Mouse (Mus musculus) ES-E14 (cell line): ENCODE data around the gene Wdfy4. TPM values are rescaled to one million over a fixed set of nuclear protein-coding genes. Genes with fewer than 3 reads are reported as not detected.

Source experiments
- DNase-seq: peaks from one replicate; pipeline ENCODE4 v3.0.0-alpha.2; 2013; ENCODE audit warnings: low read depth, low spot score
- H3K27ac ChIP-seq: 2 replicates; pipeline ENCODE4 v1.5.1; 2012; ENCODE audit warnings: low read depth, mild to moderate bottlenecking, low read length, moderate library complexity, mixed read lengths; ENCODE audit not compliant: poor library complexity, insufficient read depth, severe bottlenecking
- H3K36me3 ChIP-seq: 2 replicates; pipeline ENCODE4 v1.6.1; 2012; ENCODE audit warnings: mild to moderate bottlenecking, low read length, moderate library complexity, mixed read lengths; ENCODE audit not compliant: control insufficient read depth, poor library complexity, insufficient read depth, severe bottlenecking
- H3K4me1 ChIP-seq, 2 experiments: fragments of 150-350 bp in 1 of 2; sonication (generic) in 1 of 2; 2 replicates each; pipeline ENCODE4 v1.6.1; 2012; ENCODE audit warnings: low read length in 2 of 2, mild to moderate bottlenecking in 1 of 2, mixed read lengths in 1 of 2; ENCODE audit not compliant: control insufficient read depth in 2 of 2, insufficient read depth in 2 of 2, poor library complexity in 1 of 2
- H3K4me3 ChIP-seq, 2 experiments: fragments of 150-350 bp in 1 of 2; sonication (generic) in 1 of 2; 2 replicates each; pipeline ENCODE4 v1.5.1; 2012; ENCODE audit warnings: low read length in 2 of 2, low read depth in 1 of 2, mild to moderate bottlenecking in 1 of 2, mixed read lengths in 1 of 2; ENCODE audit not compliant: insufficient read depth in 1 of 2, poor library complexity in 1 of 2, severe bottlenecking in 1 of 2
- H3K9ac ChIP-seq: 2 replicates; pipeline ENCODE4 v1.6.1; 2012; ENCODE audit warnings: low read depth, mild to moderate bottlenecking, low read length, mixed read lengths; ENCODE audit not compliant: poor library complexity, insufficient read depth, severe bottlenecking
- H3K9me3 ChIP-seq: fragments of 150-350 bp; sonication (generic); 2 replicates; pipeline ENCODE4 v1.6.1; 2012; ENCODE audit warnings: low read depth, mild to moderate bottlenecking, low read length; ENCODE audit not compliant: control insufficient read depth, insufficient read depth
- CHD2 ChIP-seq: IDR thresholded peaks from 2 replicates; pipeline ENCODE4 v1.6.1; 2014; ENCODE audit warnings: mild to moderate bottlenecking, low read depth, low read length, inconsistent platforms
- HCFC1 ChIP-seq: IDR thresholded peaks from 2 replicates; pipeline ENCODE4 v1.6.1; 2012; ENCODE audit warnings: low read length, inconsistent platforms, borderline replicate concordance; ENCODE audit not compliant: insufficient read depth
- MAFK ChIP-seq: IDR thresholded peaks from 2 replicates; pipeline ENCODE4 v1.6.1; 2014; ENCODE audit warnings: mild to moderate bottlenecking, low read depth, low read length, inconsistent platforms; ENCODE audit not compliant: insufficient read depth
- ZC3H11A ChIP-seq: IDR thresholded peaks from 2 replicates; pipeline ENCODE4 v1.6.1; 2012; ENCODE audit warnings: low read depth, mild to moderate bottlenecking, inconsistent platforms, low read length, borderline replicate concordance
- ZNF384 ChIP-seq: IDR thresholded peaks from 2 replicates; pipeline ENCODE4 v1.6.1; 2012; ENCODE audit warnings: low read depth, low read length, inconsistent platforms
- in situ Hi-C, 2 experiments: fragments of 600-800 bp; cut with MboI; formaldehyde crosslinking; loops; one replicate each; pipeline ENCODE4 v1.15.1; 2025; ENCODE audit warnings: low sequenced_read_pairs in 2 of 2, inconsistent platforms in 1 of 2; ENCODE audit not compliant: unreplicated experiment in 2 of 2
- total RNA-seq: library from RNA; depleted of rRNA; stranded (reverse); fragments of 300-350 nt; gene quantifications from 2 replicates; pipeline ENCODE4 v1.2.3, GENCODE M21; 2012

The Wdfy4 gene
- total RNA-seq, 1 experiment, result 1.1 TPM

DNA sequence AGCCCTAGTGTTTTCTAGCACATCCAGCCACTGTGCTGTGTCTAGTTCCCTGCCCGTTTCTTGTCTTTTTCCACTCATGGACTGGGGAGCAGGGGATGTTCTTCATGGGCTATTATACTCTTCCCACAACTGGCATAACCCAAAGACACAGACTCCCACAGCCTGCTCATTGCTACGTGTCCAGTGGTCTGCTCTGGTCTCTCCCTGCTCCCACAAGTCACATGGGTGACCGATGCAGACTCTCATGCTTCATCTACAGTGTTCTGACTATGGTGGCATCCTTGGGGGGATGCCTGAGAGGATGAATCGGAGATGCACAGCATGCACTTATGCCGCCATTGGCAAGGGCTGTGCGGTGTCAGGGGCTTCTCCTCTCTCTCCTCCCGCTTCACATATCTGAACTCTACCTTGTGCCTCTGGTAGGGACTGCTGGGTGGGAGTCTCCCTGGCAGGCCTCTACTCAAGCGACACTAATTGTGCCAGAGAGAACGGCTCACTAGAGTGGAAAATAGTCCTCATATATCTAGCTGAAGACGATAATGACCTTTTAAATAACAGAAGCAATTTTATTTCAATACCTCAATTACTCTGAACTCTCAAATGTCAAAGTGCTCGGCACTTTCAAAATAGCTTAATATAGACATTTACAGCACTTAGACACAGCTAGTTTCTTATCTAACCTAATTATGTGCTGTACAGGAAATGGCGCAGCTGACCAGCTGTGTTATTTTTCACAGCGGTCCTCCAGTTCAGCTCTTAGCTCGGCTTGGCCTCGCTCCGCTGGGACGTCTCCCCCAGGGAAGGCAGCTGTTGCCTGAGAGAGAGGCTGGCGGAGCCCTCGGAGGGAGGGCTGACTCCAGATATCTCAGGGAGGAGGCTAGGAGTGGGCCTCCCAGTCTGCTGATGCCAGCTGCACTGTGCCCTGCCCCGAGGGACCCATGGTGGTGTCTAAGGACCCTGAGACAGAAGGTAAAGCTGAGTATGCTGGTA lies 234.7 kb downstream of the Wdfy4 start:
- Histone ChIP-seq H3K27ac (no peak overlapping the region), H3K36me3 (no peaks in the 10 kb centered on the region), H3K4me3 (no peak overlapping the region), H3K9ac (no peak overlapping the region), H3K9me3 (no peaks in the 10 kb centered on the region), H3K4me1 (no peaks in the 10 kb centered on the region)
- no peak for DNase-seq
- in situ Hi-C loops, result no loop called here
- TF ChIP-seq CHD2 (no peak), HCFC1 (no peak)

DNA sequence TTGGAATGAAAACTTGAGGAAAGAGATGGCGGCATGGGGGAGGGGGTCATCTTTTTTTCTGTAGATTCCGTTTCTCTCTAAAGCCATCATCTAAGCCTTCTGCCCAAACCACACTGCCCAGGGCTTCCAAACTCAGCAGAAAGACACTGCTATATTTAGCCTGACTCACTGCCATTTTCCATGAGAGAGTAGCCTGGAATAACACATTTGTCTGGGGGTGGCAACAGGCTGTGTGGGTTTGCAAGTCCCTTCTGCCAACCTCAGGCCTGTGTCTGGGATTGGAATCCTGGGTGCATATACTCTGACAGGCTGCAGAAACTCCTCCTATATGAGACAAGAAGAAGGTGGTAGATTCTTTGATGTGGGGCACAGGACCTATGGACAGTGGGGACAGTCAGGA lies 237.8 kb downstream of the Wdfy4 start:
- Histone ChIP-seq H3K4me1 (no peaks in the 10 kb centered on the region), H3K27ac (no peak overlapping the region), H3K9me3 (no peaks in the 10 kb centered on the region), H3K9ac (no peak overlapping the region), H3K36me3 (no peaks in the 10 kb centered on the region), H3K4me3 (no peak overlapping the region)
- in situ Hi-C loops, result no loop called here
- no peak for TF ChIP-seq CHD2
- no peak for TF ChIP-seq MAFK
- DNase-seq, result no peak

- no peak for DNase-seq
- H3K4me3 ChIP-seq, result no peak overlapping the region
- H3K9ac ChIP-seq, result no peak overlapping the region
- no peaks in the 10 kb centered on the region for H3K36me3 ChIP-seq
- no peak for TF ChIP-seq HCFC1
- TF ChIP-seq ZC3H11A, result no peak
- no peak for TF ChIP-seq CHD2
- no peak for TF ChIP-seq MAFK
- TF ChIP-seq ZNF384, result no peak
- in situ Hi-C loops, result no loop called here
- H3K27ac ChIP-seq, result no peak overlapping the region
- H3K4me1 ChIP-seq, result no peaks in the 10 kb centered on the region
- H3K9me3 ChIP-seq, result no peaks in the 10 kb centered on the region
These were observed 246.1 kb downstream of the Wdfy4 start for GRCm38 (mm10) chr14:32939217-32939616.

- H3K36me3 ChIP-seq, result no peaks in the 10 kb centered on the region
- H3K4me3 ChIP-seq, result no peak overlapping the region
- in situ Hi-C loops, result no loop called here
- no peaks in the 10 kb centered on the region for H3K4me1 ChIP-seq
- TF ChIP-seq HCFC1 (no peak), ZNF384 (no peak), MAFK (no peak), CHD2 (no peak), ZC3H11A (no peak)
- H3K9me3 ChIP-seq, result no peaks in the 10 kb centered on the region
- no peak for DNase-seq
- H3K27ac ChIP-seq, result no peak overlapping the region
- no peak overlapping the region for H3K9ac ChIP-seq
These were observed 251.2 kb downstream of the Wdfy4 start for GRCm38 (mm10) chr14:32934064-32934463.

- in situ Hi-C loops, result no loop called here
- TF ChIP-seq ZNF384 (no peak), HCFC1 (no peak), MAFK (no peak), CHD2 (no peak), ZC3H11A (no peak)
- H3K4me3 ChIP-seq, result no peak overlapping the region
These were observed 253.1 kb downstream of the Wdfy4 start for GRCm38 (mm10) chr14:32932220-32932619.

More at GRCm38 (mm10) chr14:32932220-32932619, 253.1 kb downstream of the Wdfy4 start:
- Histone ChIP-seq H3K27ac (no peak overlapping the region), H3K9me3 (no peaks in the 10 kb centered on the region), H3K4me1 (no peaks in the 10 kb centered on the region), H3K36me3 (no peaks in the 10 kb centered on the region), H3K9ac (no peak overlapping the region)
- no peak for DNase-seq
